Mouse (Mus musculus): Measurements from ENCODE around the gene Cbl. TPM values are rescaled to one million over a fixed set of nuclear protein-coding genes. Genes with fewer than 3 reads are reported as not detected.
"Not testable (repeated sequence)": the region's sequence is repeated elsewhere in the genome, so short reads cannot be mapped to it uniquely, and the experiment has no call there.

Cbl gene
- polyA plus RNA-seq, 1 experiment from 2014 or later, result 19.2 TPM

GRCm38 (mm10) chr9:44119011-44119410, 114.8 kb downstream of the Cbl start:
- H3K4me1 ChIP-seq (ENCODE audit: control insufficient read depth, insufficient read depth, low read length), result no peaks in the 10 kb centered on the region
- H3K36me3 ChIP-seq (ENCODE audit: control insufficient read depth, insufficient read depth, low read length), result no peaks in the 10 kb centered on the region
- no peaks in the 10 kb centered on the region for H3K27me3 ChIP-seq (ENCODE audit: control insufficient read depth, insufficient read depth, low read length)
- no peak for ATAC-seq (ENCODE audit: insufficient number of reproducible peaks, low FRiP score, low TSS enrichment, low read depth)
- H3K4me2 ChIP-seq (ENCODE audit: low read depth, severe bottlenecking), result no peak overlapping the region
- H3K4me3 ChIP-seq (ENCODE audit: low read depth, low read length), result no peak overlapping the region
- 49% methylated on average over 5 of the region's 5 CpGs for WGBS
- peak; percentile 63 for DNase-seq (ENCODE audit: low spot score)
- H3K9ac ChIP-seq (ENCODE audit: low read length), result no peak overlapping the region
- no peak overlapping the region for H3K27ac ChIP-seq (replicated peaks; ENCODE audit: low read depth, low read length)
- H3K9me3 ChIP-seq (ENCODE audit: control insufficient read depth, low read length), result no peaks in the 10 kb centered on the region

- no peak overlapping the region for H3K27ac ChIP-seq (replicated peaks; ENCODE audit: low read depth, low read length)
- DNase-seq (ENCODE audit: low spot score), result no peak
- H3K4me3 ChIP-seq (ENCODE audit: low read depth, low read length), result no peak overlapping the region
- H3K36me3 ChIP-seq (ENCODE audit: control insufficient read depth, insufficient read depth, low read length), result no peaks in the 10 kb centered on the region
- no peaks in the 10 kb centered on the region for H3K9me3 ChIP-seq (ENCODE audit: control insufficient read depth, low read length)
- no peaks in the 10 kb centered on the region for H3K4me1 ChIP-seq (ENCODE audit: control insufficient read depth, insufficient read depth, low read length)
- H3K9ac ChIP-seq (ENCODE audit: low read length), result no peak overlapping the region
- WGBS, result 85% methylated on average over 4 of the region's 4 CpGs
- ATAC-seq (ENCODE audit: insufficient number of reproducible peaks, low FRiP score, low TSS enrichment, low read depth), result no peak
- H3K27me3 ChIP-seq (ENCODE audit: control insufficient read depth, insufficient read depth, low read length), result no peaks in the 10 kb centered on the region
- no peak overlapping the region for H3K4me2 ChIP-seq (ENCODE audit: low read depth, severe bottlenecking)
Measured at GRCm38 (mm10) chr9:44116182-44116581, 117.7 kb downstream of the Cbl start.

- H3K4me1 ChIP-seq (ENCODE audit: control insufficient read depth, insufficient read depth, low read length), result peaks cover under 1% of the 10 kb centered on the region
- no peak for ATAC-seq (ENCODE audit: insufficient number of reproducible peaks, low FRiP score, low TSS enrichment, low read depth)
- H3K36me3 ChIP-seq (ENCODE audit: control insufficient read depth, insufficient read depth, low read length), result no peaks in the 10 kb centered on the region
- H3K4me2 ChIP-seq (ENCODE audit: low read depth, severe bottlenecking), result no peak overlapping the region
- WGBS, result 92% methylated on average over 9 of the region's 9 CpGs
- H3K27me3 ChIP-seq (ENCODE audit: control insufficient read depth, insufficient read depth, low read length), result no peaks in the 10 kb centered on the region
- H3K4me3 ChIP-seq (ENCODE audit: low read depth, low read length), result no peak overlapping the region
- no peak for DNase-seq (ENCODE audit: low spot score)
- no peak overlapping the region for H3K27ac ChIP-seq (replicated peaks; ENCODE audit: low read depth, low read length)
- no peak overlapping the region for H3K9ac ChIP-seq (ENCODE audit: low read length)
- no peaks in the 10 kb centered on the region for H3K9me3 ChIP-seq (ENCODE audit: control insufficient read depth, low read length)
Measured at GRCm38 (mm10) chr9:44115599-44115998, 118.2 kb downstream of the Cbl start.

- no peaks in the 10 kb centered on the region for H3K9me3 ChIP-seq (ENCODE audit: control insufficient read depth, low read length)
- peaks cover 12% of the 10 kb centered on the region for H3K4me1 ChIP-seq (ENCODE audit: control insufficient read depth, insufficient read depth, low read length)
- no peak overlapping the region for H3K9ac ChIP-seq (ENCODE audit: low read length)
- H3K27ac ChIP-seq (replicated peaks; ENCODE audit: low read depth, low read length), result no peak overlapping the region
- no peak for ATAC-seq (ENCODE audit: insufficient number of reproducible peaks, low FRiP score, low TSS enrichment, low read depth)
- H3K36me3 ChIP-seq (ENCODE audit: control insufficient read depth, insufficient read depth, low read length), result no peaks in the 10 kb centered on the region; the same call in 1 of the 2 replicates
- WGBS, result 83% methylated on average over 2 of the region's 2 CpGs
- H3K4me2 ChIP-seq (ENCODE audit: low read depth, severe bottlenecking), result no peak overlapping the region
- H3K27me3 ChIP-seq (ENCODE audit: control insufficient read depth, insufficient read depth, low read length), result no peaks in the 10 kb centered on the region
- H3K4me3 ChIP-seq (ENCODE audit: low read depth, low read length), result no peak overlapping the region
- DNase-seq (ENCODE audit: low spot score), result no peak
Measured at GRCm38 (mm10) chr9:44114453-44114852, 119.4 kb downstream of the Cbl start.

- H3K4me3 ChIP-seq (ENCODE audit: low read depth, low read length), result peak within 1 kb of the TSS; percentile 68
- H3K27ac ChIP-seq (replicated peaks; ENCODE audit: low read depth, low read length), result 0 out of 2 replicates have a peak within 1 kb of the TSS, but pooled peaks have one; percentile 48
- no peaks in the 10 kb centered on the region for H3K9me3 ChIP-seq (ENCODE audit: control insufficient read depth, low read length)
- peaks cover 19% of the 10 kb centered on the region for H3K4me1 ChIP-seq (ENCODE audit: control insufficient read depth, insufficient read depth, low read length)
- under 1% methylated on average over 51 of the region's 51 CpGs for WGBS
- DNase-seq (ENCODE audit: low spot score), result peak; percentile 95
- peak within 1 kb of the TSS; percentile 80 for H3K9ac ChIP-seq (ENCODE audit: low read length)
- peaks cover 8% of the 10 kb centered on the region; the same call in 1 of the 2 replicates for H3K36me3 ChIP-seq (ENCODE audit: control insufficient read depth, insufficient read depth, low read length)
- ATAC-seq (ENCODE audit: insufficient number of reproducible peaks, low FRiP score, low TSS enrichment, low read depth), result peak; percentile 95
- peak within 1 kb of the TSS; percentile 47 for H3K4me2 ChIP-seq (ENCODE audit: low read depth, severe bottlenecking)
- H3K27me3 ChIP-seq (ENCODE audit: control insufficient read depth, insufficient read depth, low read length), result no peaks in the 10 kb centered on the region
Measured at GRCm38 (mm10) chr9:44113105-44113789, 120.6 kb downstream of the Cbl start, which contains the start of the genes Gm49380 and Rnf26. Gene Gm49380, minus strand, starts transcription at chr9:44113500. Gene Rnf26, minus strand, starts transcription at chr9:44113517.

- H3K9me3 ChIP-seq (ENCODE audit: control insufficient read depth, low read length); H3K27me3 ChIP-seq (ENCODE audit: control insufficient read depth, insufficient read depth, low read length); H3K9ac ChIP-seq (ENCODE audit: low read length); DNase-seq (ENCODE audit: low spot score); H3K36me3 ChIP-seq (ENCODE audit: control insufficient read depth, insufficient read depth, low read length); ATAC-seq (ENCODE audit: insufficient number of reproducible peaks, low FRiP score, low TSS enrichment, low read depth); H3K27ac ChIP-seq (replicated peaks; ENCODE audit: low read depth, low read length): not testable (repeated sequence)
- Histone ChIP-seq H3K4me2 (ENCODE audit: low read depth, severe bottlenecking) (peak overlapping the region; percentile 47), H3K4me1 (ENCODE audit: control insufficient read depth, insufficient read depth, low read length) (peaks cover 32% of the 10 kb centered on the region), H3K4me3 (ENCODE audit: low read depth, low read length) (peak overlapping the region; percentile 68; the same call in 1 of the 2 replicates)
- WGBS, result 77% methylated on average over 10 of the region's 12 CpGs
Measured at GRCm38 (mm10) chr9:44111909-44112308, 121.9 kb downstream of the Cbl start.

GRCm38 (mm10) chr9:44109360-44110095, 124.3 kb downstream of the Cbl start:
- H3K36me3 ChIP-seq (ENCODE audit: control insufficient read depth, insufficient read depth, low read length), result peaks cover 8% of the 10 kb centered on the region; the same call in 1 of the 2 replicates
- H3K9ac ChIP-seq (ENCODE audit: low read length), result 0 out of 2 replicates have a peak overlapping the region, but pooled peaks have one; percentile 30
- 0 out of 2 replicates have a peak overlapping the region, but pooled peaks have one; percentile 30 for H3K27ac ChIP-seq (replicated peaks; ENCODE audit: low read depth, low read length)

GRCm38 (mm10) chr9:44108269-44109055, 125.4 kb downstream of the Cbl start:
- H3K4me3 ChIP-seq (ENCODE audit: low read depth, low read length), result no peak overlapping the region
- peaks cover 33% of the 10 kb centered on the region for H3K4me1 ChIP-seq (ENCODE audit: control insufficient read depth, insufficient read depth, low read length)
- no peak overlapping the region for H3K27ac ChIP-seq (replicated peaks; ENCODE audit: low read depth, low read length)
- H3K9me3 ChIP-seq (ENCODE audit: control insufficient read depth, low read length), result no peaks in the 10 kb centered on the region
- H3K4me2 ChIP-seq (ENCODE audit: low read depth, severe bottlenecking), result peak overlapping the region; percentile 15
- WGBS, result 84% methylated on average over 31 of the region's 31 CpGs
- H3K9ac ChIP-seq (ENCODE audit: low read length), result peak overlapping the region; percentile 30; the same call in 1 of the 2 replicates
- H3K27me3 ChIP-seq (ENCODE audit: control insufficient read depth, insufficient read depth, low read length), result no peaks in the 10 kb centered on the region
- DNase-seq (ENCODE audit: low spot score) (no peak), ATAC-seq (ENCODE audit: insufficient number of reproducible peaks, low FRiP score, low TSS enrichment, low read depth) (no peak)
- peaks cover 10% of the 10 kb centered on the region; the same call in 1 of the 2 replicates for H3K36me3 ChIP-seq (ENCODE audit: control insufficient read depth, insufficient read depth, low read length)

More at GRCm38 (mm10) chr9:44109360-44110095, 124.3 kb downstream of the Cbl start:
- ATAC-seq (ENCODE audit: insufficient number of reproducible peaks, low FRiP score, low TSS enrichment, low read depth) (no peak), DNase-seq (ENCODE audit: low spot score) (peak; percentile 86)
- H3K27me3 ChIP-seq (ENCODE audit: control insufficient read depth, insufficient read depth, low read length), result no peaks in the 10 kb centered on the region
- WGBS, result 19% methylated on average over 9 of the region's 9 CpGs
- H3K9me3 ChIP-seq (ENCODE audit: control insufficient read depth, low read length), result no peaks in the 10 kb centered on the region
- peak overlapping the region; percentile 29; the same call in 1 of the 2 replicates for H3K4me2 ChIP-seq (ENCODE audit: low read depth, severe bottlenecking)
- peak overlapping the region; percentile 8; the same call in 1 of the 2 replicates for H3K4me3 ChIP-seq (ENCODE audit: low read depth, low read length)
- H3K4me1 ChIP-seq (ENCODE audit: control insufficient read depth, insufficient read depth, low read length), result peaks cover 33% of the 10 kb centered on the region

All from limb, embryonic 11.5 days (tissue).